Mouse (Mus musculus): ENCODE results near the gene Scamp5. TPM values are rescaled to one million over a fixed set of nuclear protein-coding genes. Genes with fewer than 3 reads are reported as not detected.
A peak's percentile ranks its signal among the peaks of the same experiment; 100 is the strongest.

The Scamp5 gene
- total RNA-seq, 1 experiment from 2014 or later: 11.0 TPM

DNA sequence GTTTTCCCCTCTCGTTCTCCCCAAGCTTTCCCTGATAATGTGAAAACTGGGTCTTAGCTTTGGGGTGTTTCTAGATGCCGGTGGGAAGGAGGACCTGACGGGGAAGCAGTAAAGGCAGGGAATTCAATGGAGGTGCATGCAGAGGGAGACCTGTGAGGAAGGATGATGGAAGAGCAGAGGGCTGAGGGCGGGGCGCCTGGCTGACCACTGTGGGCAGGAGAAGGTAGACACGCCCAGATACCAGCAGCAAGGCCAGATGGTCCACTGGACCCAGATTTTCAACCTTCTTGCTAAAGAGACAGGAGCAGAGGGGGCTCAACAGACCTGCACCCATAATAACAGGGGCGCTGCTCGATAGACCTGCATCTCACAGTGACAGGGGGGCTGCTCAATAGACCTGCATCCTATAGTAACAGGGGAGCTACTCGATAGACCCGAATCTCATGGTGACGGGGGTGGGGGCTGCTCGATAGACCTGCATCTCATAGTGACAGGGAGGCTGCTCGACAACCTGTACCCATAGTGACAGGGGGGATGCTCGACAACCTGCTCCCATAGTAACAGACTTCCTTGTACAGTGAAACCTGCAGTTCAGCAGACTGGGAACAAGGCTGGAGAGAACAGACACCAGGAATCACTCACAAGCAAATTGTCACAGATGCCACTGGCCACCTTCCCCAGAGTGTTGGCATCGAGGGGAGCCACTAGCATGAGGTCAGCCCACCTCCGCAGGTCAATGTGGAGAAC is 48.2 kb downstream of the Scamp5 start:
- no peak for DNase-seq

- DNase-seq: peak; percentile 51
These were observed 50.5 kb downstream of the Scamp5 start for GRCm38 (mm10) chr9:57417341-57417740.

DNA sequence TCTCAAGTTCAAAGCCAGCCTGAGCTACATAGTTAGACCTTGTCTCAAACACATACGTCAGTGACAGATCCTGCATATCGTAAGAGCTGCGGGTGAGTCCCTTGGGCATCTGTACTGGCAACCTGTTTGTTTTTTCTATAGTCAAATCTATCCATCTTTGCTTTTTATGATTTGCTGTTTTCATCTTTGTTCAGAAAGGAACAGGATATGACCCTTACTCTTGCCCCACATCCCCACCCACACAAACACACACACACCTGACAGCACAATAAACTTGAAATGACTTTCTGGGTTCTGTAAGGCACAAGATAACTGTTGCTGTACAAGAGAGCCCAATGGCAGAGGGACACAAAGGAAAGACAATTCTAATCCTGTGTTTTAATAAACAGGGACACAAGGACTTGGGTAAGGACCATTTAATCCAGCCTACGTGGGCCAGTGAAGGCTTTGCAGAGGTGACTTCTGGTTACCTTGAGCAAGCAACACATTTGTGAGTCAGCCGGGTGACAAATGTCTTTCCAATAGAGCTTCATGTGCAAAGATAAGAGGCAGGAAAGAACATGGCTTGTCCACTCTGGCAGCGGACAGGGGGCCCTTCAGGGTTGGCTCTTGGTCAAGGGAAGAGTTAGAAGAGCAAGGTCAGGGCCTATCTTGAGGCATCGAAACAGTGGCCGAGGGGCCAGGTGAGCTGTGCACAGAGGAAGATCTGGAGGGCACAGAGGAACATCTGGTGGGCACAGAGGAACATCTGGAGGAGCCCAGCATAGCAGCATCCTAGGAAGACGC is 60.5 kb downstream of the Scamp5 start:
- DNase-seq: peak; percentile 39

- no peak for DNase-seq
These were observed 61.5 kb downstream of the Scamp5 start for GRCm38 (mm10) chr9:57406395-57406794.

GRCm38 (mm10) chr9:57404036-57404435 is 63.8 kb downstream of the Scamp5 start:
- no peak for DNase-seq

DNA sequence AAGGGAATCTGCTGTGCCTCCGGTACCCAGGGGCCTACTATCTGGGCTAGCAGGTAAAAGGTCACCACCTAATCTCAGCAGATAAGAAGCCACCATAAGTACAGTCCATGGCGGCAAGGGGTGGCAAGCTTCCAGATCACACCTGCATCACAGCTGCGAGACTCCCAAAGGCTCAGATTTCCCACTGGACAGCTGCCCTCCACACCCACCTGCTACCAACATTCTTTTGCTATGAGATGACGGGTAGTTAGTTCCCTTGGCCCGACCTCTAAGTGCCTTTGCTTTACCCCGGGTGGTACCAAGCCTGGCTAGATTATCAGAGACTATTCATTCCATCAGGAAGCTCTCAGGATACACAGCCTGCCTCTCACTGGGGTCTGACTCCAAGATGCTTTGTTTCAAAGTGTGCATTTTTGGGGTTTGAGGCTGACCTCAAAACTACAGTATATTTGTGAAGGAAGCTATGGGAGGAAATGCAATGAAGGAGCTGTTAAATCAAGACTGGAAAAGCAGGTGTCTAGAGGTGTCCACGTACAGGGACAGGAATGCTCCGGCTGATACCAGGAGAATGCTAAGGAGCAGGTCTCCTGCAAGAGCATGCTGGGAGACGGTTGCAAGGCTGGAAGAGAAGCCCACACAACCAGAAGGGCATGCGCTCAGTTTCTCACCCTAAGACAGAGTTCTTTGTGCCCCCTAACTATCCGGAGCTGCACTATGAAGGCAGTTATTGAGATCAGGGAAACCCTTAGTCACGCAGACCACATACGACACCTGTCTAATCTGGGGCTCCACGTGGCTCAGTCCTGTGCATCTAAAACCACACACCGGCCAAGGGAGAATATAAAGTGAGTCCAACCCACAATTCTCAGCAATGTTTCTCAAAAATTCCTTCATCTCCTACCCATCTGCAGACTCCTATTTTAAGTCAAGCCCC is 65.3 kb downstream of the Scamp5 start:
- DNase-seq: no peak

DNA sequence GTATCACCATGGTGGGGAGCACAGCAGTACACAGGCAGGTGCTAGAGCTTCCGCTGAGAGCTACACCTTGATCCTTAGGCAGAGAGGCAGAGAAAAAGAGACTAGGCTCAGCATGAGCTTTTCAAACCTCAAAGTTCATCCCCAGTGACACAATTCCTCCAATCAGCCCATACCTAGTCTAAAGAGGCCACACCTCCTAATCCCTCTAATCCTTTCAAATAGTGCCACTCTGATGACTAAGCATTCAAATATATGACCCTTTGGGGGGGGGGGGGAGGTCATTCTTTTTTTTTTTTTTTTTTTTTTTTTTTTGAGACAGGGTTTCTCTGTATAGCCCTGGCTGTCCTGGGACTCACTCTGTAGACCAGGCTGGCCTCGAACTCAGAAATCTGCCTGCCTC is 69.1 kb downstream of the Scamp5 start:
- DNase-seq: no peak

- DNase-seq: no peak
These were observed 75.0 kb downstream of the Scamp5 start for GRCm38 (mm10) chr9:57392892-57393291.

Other genes starting within 250 kb of the Scamp5 start
- not detected in 2 replicates for gene Trcg1, start 231.5 kb downstream of the Scamp5 start, total RNA-seq (2021)
- gene 1700017B05Rik, start 205.4 kb downstream of the Scamp5 start, total RNA-seq (2021): 36.2 and 45.6 TPM in 2 replicates
- 19.8 and 24.6 TPM in 2 replicates for gene Ppcdc, start 27.9 kb downstream of the Scamp5 start, total RNA-seq (2021)
- 2.2 and 2.7 TPM in 2 replicates for gene Rpp25, start 36.0 kb upstream of the Scamp5 start, total RNA-seq (2021)
- gene Cox5a, start 53.2 kb upstream of the Scamp5 start, total RNA-seq (2021): 1,056 and 1,152 TPM in 2 replicates
- 17.5 and 19.1 TPM in 2 replicates for gene Fam219b, start 69.5 kb upstream of the Scamp5 start, total RNA-seq (2021)
- 35.8 and 38.6 TPM in 2 replicates for gene Mpi, start 84.7 kb upstream of the Scamp5 start, total RNA-seq (2021)
- 41.8 and 51.8 TPM in 2 replicates for gene Scamp2, start 92.9 kb upstream of the Scamp5 start, total RNA-seq (2021)
- 12.9 and 17.8 TPM in 2 replicates for gene Ulk3, start 121.4 kb upstream of the Scamp5 start, total RNA-seq (2021)
- not detected in 2 replicates for gene Cplx3, start 138.2 kb upstream of the Scamp5 start, total RNA-seq (2021)
- not detected in 2 replicates for gene Lman1l, start 152.7 kb upstream of the Scamp5 start, total RNA-seq (2021)
- 71.0 and 75.6 TPM in 2 replicates for gene Csk, start 185.6 kb upstream of the Scamp5 start, total RNA-seq (2021)
- 1.5 and 43.1 TPM in 2 replicates for gene Cyp1a2, start 215.6 kb upstream of the Scamp5 start, total RNA-seq (2021)
- 0.37 TPM in 1 of 2 replicates, not detected in the other for gene Cyp1a1, start 219.9 kb upstream of the Scamp5 start, total RNA-seq (2021)
- gene Edc3, start 240.5 kb upstream of the Scamp5 start, total RNA-seq (2021): 8.9 and 10.6 TPM in 2 replicates